Mouse (Mus musculus): Measurements from ENCODE around the gene Fto. TPM values are rescaled to one million over a fixed set of nuclear protein-coding genes. Genes with fewer than 3 reads are reported as not detected.

The Fto gene
- total and polyA plus RNA-seq, 3 experiments, result 8.4 to 43.2 (median 15.7) TPM

- TF ChIP-seq HCFC1 (IDR thresholded peaks at IDR 0.05; ENCODE audit: low read depth, low read length) (no peak), CHD2 (IDR thresholded peaks at IDR 0.05; ENCODE audit: low read length) (no peak), USF2 (conservative IDR thresholded peaks at IDR 0.05; ENCODE audit: low read depth, low read length) (no peak)
- Histone ChIP-seq H3K4me3 (replicated peaks in 1 of 3; ENCODE audit: low read depth in 2 of 3, low read length in 2 of 3, poor library complexity in 1 of 3) (no peak overlapping the region), H3K27me3 (replicated peaks) (no peaks in the 10 kb centered on the region), H3K9ac (ENCODE audit: insufficient read depth, low read depth) (no peak overlapping the region), H3K4me2 (ENCODE audit: insufficient read depth, low read depth, poor library complexity, severe bottlenecking) (no peak overlapping the region), H3K79me2 (replicated peaks; ENCODE audit: control insufficient read depth, extremely low read depth, insufficient read depth, poor library complexity, severe bottlenecking) (no peaks in the 10 kb centered on the region), H3K36me3 (replicated peaks in 1 of 2; ENCODE audit: control insufficient read depth in 1 of 2, insufficient read depth in 1 of 2, low read length in 1 of 2) (peaks cover 6 to 71% of the 10 kb centered on the region in 2 experiments), H3K9me3 (replicated peaks; ENCODE audit: low read length) (no peaks in the 10 kb centered on the region), H3K27ac (ENCODE audit: insufficient read depth, low read depth) (no peak overlapping the region), H3K4me1 (ENCODE audit: control insufficient read depth in 1 of 2, insufficient read depth in 2 of 2) (0 out of 4 replicates have a peak, but pooled peaks cover 0 to 2% of the 10 kb centered on the region in 2 experiments)
- in situ Hi-C loops (cut with MboI; ENCODE audit: low pct_ligation_motif_present, low pct_unique_long_range_greater_than_20kb, low sequenced_read_pairs), result no loop called here
- dilution Hi-C loops (cut with MboI; ENCODE audit: extremely low pct_ligation_motif_present, extremely low pct_unique_long_range_greater_than_20kb, low sequenced_read_pairs), result no loop called here
- no peak for DNase-seq (ENCODE audit: extremely low read depth)
Observed at GRCm38 (mm10) chr8:91529699-91530098, 216.4 kb downstream of the Fto start.

GRCm38 (mm10) chr8:91530656-91531055 lies 217.3 kb downstream of the Fto start:
- Histone ChIP-seq H3K9me3 (replicated peaks; ENCODE audit: low read length) (no peaks in the 10 kb centered on the region), H3K4me3 (replicated peaks in 1 of 3; ENCODE audit: low read depth in 2 of 3, low read length in 2 of 3, poor library complexity in 1 of 3) (no peak overlapping the region), H3K4me1 (ENCODE audit: control insufficient read depth in 1 of 2, insufficient read depth in 2 of 2) (0 out of 4 replicates have a peak, but pooled peaks cover 0 to 2% of the 10 kb centered on the region in 2 experiments), H3K9ac (ENCODE audit: insufficient read depth, low read depth) (no peak overlapping the region), H3K79me2 (replicated peaks; ENCODE audit: control insufficient read depth, extremely low read depth, insufficient read depth, poor library complexity, severe bottlenecking) (no peaks in the 10 kb centered on the region), H3K27me3 (replicated peaks) (no peaks in the 10 kb centered on the region), H3K36me3 (replicated peaks in 1 of 2; ENCODE audit: control insufficient read depth in 1 of 2, insufficient read depth in 1 of 2, low read length in 1 of 2) (peaks cover 6 to 62% of the 10 kb centered on the region in 2 experiments), H3K4me2 (ENCODE audit: insufficient read depth, low read depth, poor library complexity, severe bottlenecking) (no peak overlapping the region), H3K27ac (ENCODE audit: insufficient read depth, low read depth) (no peak overlapping the region)
- no peak for DNase-seq (ENCODE audit: extremely low read depth)
- in situ Hi-C loops (cut with MboI; ENCODE audit: low pct_ligation_motif_present, low pct_unique_long_range_greater_than_20kb, low sequenced_read_pairs) (no loop called here), dilution Hi-C loops (cut with MboI; ENCODE audit: extremely low pct_ligation_motif_present, extremely low pct_unique_long_range_greater_than_20kb, low sequenced_read_pairs) (no loop called here)
- TF ChIP-seq KAT2A (IDR thresholded peaks at IDR 0.05; ENCODE audit: insufficient replicate concordance, low read length) (no peak), UBTF (IDR thresholded peaks at IDR 0.05; ENCODE audit: low read depth, low read length) (no peak), EP300 (IDR thresholded peaks at IDR 0.05; ENCODE audit: low read length) (no peak), NELFE (IDR thresholded peaks at IDR 0.05; ENCODE audit: low read depth, low read length) (no peak), MXI1 (IDR thresholded peaks at IDR 0.05; ENCODE audit: low read depth, low read length) (no peak), ZNF384 (IDR thresholded peaks at IDR 0.05; ENCODE audit: low read depth, low read length) (no peak), RAD21 (IDR thresholded peaks at IDR 0.05; ENCODE audit: low read depth, low read length) (no peak), HCFC1 (IDR thresholded peaks at IDR 0.05; ENCODE audit: low read depth, low read length) (no peak), TCF12 (IDR thresholded peaks at IDR 0.05; ENCODE audit: low read depth, low read length) (no peak), ZKSCAN1 (IDR thresholded peaks at IDR 0.05; ENCODE audit: borderline replicate concordance, low read depth, low read length) (no peak), BHLHE40 (IDR thresholded peaks at IDR 0.05; ENCODE audit: low read depth, low read length) (no peak), MAZ (IDR thresholded peaks at IDR 0.05; ENCODE audit: low read depth, low read length) (no peak), CHD2 (IDR thresholded peaks at IDR 0.05; ENCODE audit: low read length) (no peak), MAFK (IDR thresholded peaks at IDR 0.05; ENCODE audit: insufficient replicate concordance, low read length) (no peak), ETS1 (conservative IDR thresholded peaks at IDR 0.05; ENCODE audit: low read depth, low read length) (no peak), CTCF (conservative IDR thresholded peaks at IDR 0.05 in 1 of 2, IDR thresholded peaks at IDR 0.05 in 1 of 2; ENCODE audit: low read depth in 2 of 2, low read length in 2 of 2) (no peak), JUN (IDR thresholded peaks at IDR 0.05; ENCODE audit: insufficient read depth, low read depth, low read length) (no peak)

All from CH12.LX (cell line).